In genomic region chr11:71251333-71251732, GRCm38 (mm10) we compare ENCODE assay signal across 16 mouse cellular contexts. TPM values are rescaled to one million over a fixed set of nuclear protein-coding genes. Genes with fewer than 3 reads are reported as not detected.
DNase-seq lines count a peak whose midpoint lies in the region; ATAC-seq and TF ChIP-seq lines count a peak whose summit lies in the region.
"Had no signal": no experiment of that assay in that cellular context is flagged by ENCODE, and none has a peak within 500 bp of the region (broad histone marks: within the 10 kb centered on the region; RNA-seq: fewer than 3 reads in every experiment).

No protein-coding gene starts in this region.

- no peaks in the 10 kb centered on the region for H3K79me2 ChIP-seq in liver, adult 2 months (ENCODE audit: control insufficient read depth, insufficient read depth, low read length)

- peak; percentile 22 for DNase-seq in layer of hippocampus, adult 11-12 months (ENCODE audit: low spot score)
- DNase-seq in layer of hippocampus, adult 2 months (ENCODE audit: low spot score in 2 of 2): no peak
- DNase-seq in Muller cell, postnatal 12 days (ENCODE audit: inconsistent ontology term): peak; percentile 18
- peak; percentile 42 for DNase-seq in liver, adult 2 months (ENCODE audit: extremely low read depth, low read depth, low spot score)
- DNase-seq in lung, postnatal 4 days: peak; percentile 43 to 54
- DNase-seq in left cerebral cortex, adult 2 months (ENCODE audit: extremely low spot score in 1 of 2, low spot score in 2 of 2): no peak
- DNase-seq in forebrain, postnatal 0 days: no peak
- DNase-seq: adrenal gland, postnatal 10 days; cerebellum, adult 9-11 months; thymus, postnatal 25 days had no signal

- H3K36me3 ChIP-seq in liver, adult 2 months (ENCODE audit: control insufficient read depth, insufficient read depth, low read length): no peaks in the 10 kb centered on the region
- H3K36me3 ChIP-seq in forebrain, postnatal 0 days (ENCODE audit: insufficient read depth): no peaks in the 10 kb centered on the region
- H3K36me3 ChIP-seq: hindbrain, embryonic 15.5 days; midbrain, embryonic 12.5 days had no signal

- H3K27ac ChIP-seq in layer of hippocampus, adult 2 months: no peak overlapping the region
- no peak overlapping the region for H3K27ac ChIP-seq in liver, adult 2 months (replicated peaks; ENCODE audit: insufficient read depth, low read depth, low read length)
- no peak overlapping the region for H3K27ac ChIP-seq in left cerebral cortex, adult 2 months
- no peak overlapping the region for H3K27ac ChIP-seq in forebrain, postnatal 0 days (ENCODE audit: low read depth, low read length)
- H3K27ac ChIP-seq: heart, adult 2 months; hindbrain, embryonic 15.5 days; midbrain, embryonic 12.5 days had no signal

- no peak for TF ChIP-seq POLR2A in liver, adult 2 months (IDR thresholded peaks at IDR 0.05; ENCODE audit: extremely low read depth, insufficient read depth, low read length)

- intact Hi-C loops in left cerebral cortex, adult 2 months (cut with DNase I): no loop called here

- TF ChIP-seq CTCF in layer of hippocampus, adult 2 months (conservative IDR thresholded peaks at IDR 0.05): no peak
- TF ChIP-seq CTCF in liver, adult 2 months (IDR thresholded peaks at IDR 0.05; ENCODE audit: low read depth, low read length): no peak
- no peak for TF ChIP-seq CTCF in left cerebral cortex, adult 2 months (IDR thresholded peaks at IDR 0.05)
- no peak for TF ChIP-seq CTCF in forebrain, postnatal 0 days (IDR thresholded peaks at IDR 0.05; ENCODE audit: low read depth)

- H3K9ac ChIP-seq in liver, adult 2 months (ENCODE audit: low read depth, low read length): no peak overlapping the region
- no peak overlapping the region for H3K9ac ChIP-seq in forebrain, postnatal 0 days
- H3K9ac ChIP-seq: hindbrain, embryonic 15.5 days; midbrain, embryonic 12.5 days had no signal

- no peak for ATAC-seq in erythroblast, adult 5-6 weeks (replicated peaks; ENCODE audit: low FRiP score, poor library complexity, severe bottlenecking)
- ATAC-seq in forebrain, postnatal 0 days: no peak
- ATAC-seq: CD4-positive, CD25-positive, alpha-beta regulatory T cell, adult 4 months had no signal

- H3K4me3 ChIP-seq in layer of hippocampus, adult 2 months: no peak overlapping the region
- H3K4me3 ChIP-seq in liver, adult 2 months (ENCODE audit: insufficient read depth, low read depth, low read length): no peak overlapping the region
- H3K4me3 ChIP-seq in left cerebral cortex, adult 2 months: no peak overlapping the region
- no peak overlapping the region for H3K4me3 ChIP-seq in forebrain, postnatal 0 days (ENCODE audit: low read depth, low read length)
- H3K4me3 ChIP-seq: heart, adult 2 months; hindbrain, embryonic 15.5 days; midbrain, embryonic 12.5 days had no signal

- no peaks in the 10 kb centered on the region for H3K27me3 ChIP-seq in liver, adult 2 months (ENCODE audit: control insufficient read depth, insufficient read depth, low read length)
- H3K27me3 ChIP-seq in forebrain, postnatal 0 days (ENCODE audit: insufficient read depth, low read length): no peaks in the 10 kb centered on the region
- H3K27me3 ChIP-seq: hindbrain, embryonic 15.5 days; midbrain, embryonic 12.5 days had no signal

- H3K9me3 ChIP-seq in forebrain, postnatal 0 days (ENCODE audit: low read length): no peaks in the 10 kb centered on the region
- H3K9me3 ChIP-seq: hindbrain, embryonic 15.5 days; midbrain, embryonic 12.5 days had no signal

- no peaks in the 10 kb centered on the region for H3K4me1 ChIP-seq in liver, adult 2 months (ENCODE audit: control insufficient read depth, insufficient read depth, low read length)
- no peaks in the 10 kb centered on the region for H3K4me1 ChIP-seq in forebrain, postnatal 0 days (ENCODE audit: insufficient read depth)
- H3K4me1 ChIP-seq: hindbrain, embryonic 15.5 days; midbrain, embryonic 12.5 days had no signal

- H3K4me2 ChIP-seq in forebrain, postnatal 0 days (ENCODE audit: low read depth): no peak overlapping the region
- H3K4me2 ChIP-seq: hindbrain, embryonic 15.5 days; midbrain, embryonic 12.5 days had no signal

- WGBS in liver, adult 2 months: 76% methylated on average over 5 of the region's 5 CpGs
- WGBS in forebrain, postnatal 0 days: 86% methylated on average over 5 of the region's 5 CpGs

RNA-seq across cellular contexts. Expression of gene Nlrp1b, which starts 20.8 kb away (rescaled TPM):
- total RNA-seq in layer of hippocampus, adult 2 months (2021): under 1 TPM; 0.26 to 0.34 TPM
- 0.46 and 0.67 TPM in 2 replicates for total RNA-seq in liver, adult 2 months (2014; rRNA removed)
- polyA plus RNA-seq in liver, adult 2 months (2012; rRNA removed): 0.07 and 0.18 TPM in 2 replicates
- under 1 TPM; 0.16 TPM for total RNA-seq in left cerebral cortex, adult 2 months (2021)
- total RNA-seq in erythroblast, adult 5-6 weeks (2015; ENCODE audit: low replicate concordance): 0.38 TPM in 1 of 2 replicates, not detected in the other
- 0.51 and 0.84 TPM in 2 replicates for total RNA-seq in erythroblast, adult 5-6 weeks (2017; ENCODE audit: low replicate concordance)
- 0.08 and 0.14 TPM in 2 replicates for total RNA-seq in forebrain, postnatal 0 days (2014; rRNA removed)
- polyA plus RNA-seq in forebrain, postnatal 0 days (2015; fragmentation: Nextera tagmentation; extraction: Ambion mirVana): 0.04 TPM in 1 of 2 replicates, not detected in the other
- polyA plus RNA-seq: hindbrain, embryonic 15.5 days; midbrain, embryonic 12.5 days; neural tube, embryonic 14.5 days had no signal

Comparison
In these comparisons a context has a peak if more than half of its experiments do, and no peak if none do; other contexts are left out.
1. DNase-seq: peak in layer of hippocampus, adult 11-12 months (single experiment), Muller cell, postnatal 12 days (single experiment), liver, adult 2 months (single experiment) and lung, postnatal 4 days (2 of 2); none in layer of hippocampus, adult 2 months (0 of 2), left cerebral cortex, adult 2 months (0 of 2) and forebrain, postnatal 0 days (single experiment).